Mouse (Mus musculus) CD8-positive naive resting alpha-beta T cell, adult 57 days (primary cell): ENCODE data around the gene Kif15. TPM values are rescaled to one million over a fixed set of nuclear protein-coding genes. Genes with fewer than 3 reads are reported as not detected.

ENCODE experiments used
- total RNA-seq: library from RNA; stranded (reverse); gene quantifications from one replicate; pipeline ENCODE4 v1.2.4, GENCODE M21; 2023

Kif15 gene
- total RNA-seq = 1.6 TPM

GRCm38 (mm10) chr9:122950643-122951475, at the start of gene Kif15, which contains the start of gene 1110059G10Rik:
TSS of gene Kif15 (plus strand) at chr9:122951046.
TSS of gene 1110059G10Rik (minus strand) at chr9:122951000.

GRCm38 (mm10) chr9:122922936-122923381, 27.9 kb upstream of the Kif15 start, which contains the start of gene Zfp105:
TSS of gene Zfp105 (plus strand) at chr9:122923072.

GRCm38 (mm10) chr9:123020995-123021631, 70.3 kb downstream of the Kif15 start, which contains the start of gene Tmem42:
TSS of gene Tmem42 (plus strand) at chr9:123021326.

GRCm38 (mm10) chr9:123034426-123034825, 83.6 kb downstream of the Kif15 start, which contains the start of gene Tgm4:
TSS of gene Tgm4 (plus strand) at chr9:123034726.

Other genes starting within 250 kb of the Kif15 start
- gene Topaz1, start 203.7 kb upstream of the Kif15 start, total RNA-seq = not detected
- 12.7 TPM for gene Tcaim, start 145.5 kb upstream of the Kif15 start, total RNA-seq
- gene Gm35549, start 107.0 kb upstream of the Kif15 start, total RNA-seq = not detected
- 129 TPM for gene Zfp445, start 85.0 kb upstream of the Kif15 start, total RNA-seq
- gene Zkscan7, start 65.4 kb upstream of the Kif15 start, total RNA-seq = 4.1 TPM
- gene Zfp105, start 28.0 kb upstream of the Kif15 start, total RNA-seq = not detected
- gene 1110059G10Rik, start within 50 bp of the Kif15 start, total RNA-seq = 31.4 TPM
- 28.6 TPM for gene Tmem42, start 70.3 kb downstream of the Kif15 start, total RNA-seq
- gene Tgm4, start 83.7 kb downstream of the Kif15 start, total RNA-seq = 1.8 TPM
- 53.6 TPM for gene Zdhhc3, start 162.2 kb downstream of the Kif15 start, total RNA-seq
- 56.1 TPM for gene Exosc7, start 162.2 kb downstream of the Kif15 start, total RNA-seq
- not detected for gene Clec3b, start 199.9 kb downstream of the Kif15 start, total RNA-seq